26 mouse cellular contexts compared by ENCODE assay signal in the genomic region with DNA sequence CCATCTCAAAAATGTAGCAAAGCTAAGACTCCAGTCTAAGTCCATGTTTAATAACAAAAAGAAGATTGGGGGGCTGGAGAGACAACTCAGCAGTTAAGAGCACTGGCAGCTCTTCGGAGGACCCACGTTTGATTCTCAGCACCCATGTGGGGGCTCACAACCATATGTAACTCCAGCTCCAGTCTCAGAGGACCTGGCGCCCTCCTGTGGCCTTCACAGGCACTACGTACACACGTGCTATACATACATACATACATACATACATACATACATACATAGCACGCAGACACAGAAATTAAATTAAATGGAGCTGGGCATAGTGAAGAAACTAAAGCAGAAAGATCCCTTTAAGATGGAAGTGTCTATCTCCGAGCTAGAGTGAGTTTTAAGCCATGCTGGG. TPM values are rescaled to one million over a fixed set of nuclear protein-coding genes. Genes with fewer than 3 reads are reported as not detected.
DNase-seq lines count a peak whose midpoint lies in the region; ATAC-seq and TF ChIP-seq lines count a peak whose summit lies in the region.
"Had no signal": no experiment of that assay in that cellular context is flagged by ENCODE, and none has a peak within 500 bp of the region (broad histone marks: within the 10 kb centered on the region; RNA-seq: fewer than 3 reads in every experiment).

No protein-coding gene starts in this region.

- no peak overlapping the region for H3K9ac ChIP-seq in intestine, postnatal 0 days (ENCODE audit: low read depth, low read length)
- H3K9ac ChIP-seq in intestine, embryonic 16.5 days (ENCODE audit: low read depth, low read length) = no peak overlapping the region
- no peak overlapping the region for H3K9ac ChIP-seq in lung, postnatal 0 days (replicated peaks; ENCODE audit: low read depth)
- H3K9ac ChIP-seq in MEL (ENCODE audit: control insufficient read depth, low read depth, low read length, poor library complexity, severe bottlenecking) = no peak overlapping the region
- H3K9ac ChIP-seq in stomach, postnatal 0 days (ENCODE audit: low read length) = no peak overlapping the region
- H3K9ac ChIP-seq: embryonic facial prominence, embryonic 12.5 days; forebrain, postnatal 0 days; hindbrain, embryonic 14.5 days; limb, embryonic 13.5 days; midbrain, embryonic 15.5 days; neural tube, embryonic 13.5 days had no signal

- ATAC-seq in intestine, postnatal 0 days = no peak
- ATAC-seq in intestine, embryonic 16.5 days = no peak
- no peak for ATAC-seq in lung, postnatal 0 days
- no peak for ATAC-seq in stomach, postnatal 0 days (ENCODE audit: low FRiP score, low TSS enrichment)
- ATAC-seq: forebrain, postnatal 0 days; midbrain, embryonic 15.5 days had no signal

- TF ChIP-seq CTCF in intestine, postnatal 0 days (IDR thresholded peaks at IDR 0.05; ENCODE audit: low read depth) = peak; percentile 42; the same call in 1 of the 2 replicates
- peak; percentile 26 for TF ChIP-seq CTCF in lung, postnatal 0 days (IDR thresholded peaks at IDR 0.05)
- TF ChIP-seq CTCF in MEL (IDR thresholded peaks at IDR 0.05 in 2 of 3, conservative IDR thresholded peaks at IDR 0.05 in 1 of 3; ENCODE audit: control insufficient read depth in 1 of 3, insufficient read depth in 1 of 3, low read depth in 2 of 3, low read length in 3 of 3, poor library complexity in 1 of 3, severe bottlenecking in 1 of 3) = peak; percentile 20 to 40 (median 34); a peak in 3 of 6 replicates
- peak; percentile 31; the same call in 1 of the 2 replicates for TF ChIP-seq CTCF in stomach, postnatal 0 days (IDR thresholded peaks at IDR 0.05; ENCODE audit: low read depth)

- DNase-seq in lung, postnatal 0 days (ENCODE audit: low spot score) = no peak
- no peak for DNase-seq in lung, postnatal 10 days
- DNase-seq in MEL (ENCODE audit: low read depth, low spot score) = no peak
- DNase-seq in stomach, postnatal 0 days (ENCODE audit: low spot score) = no peak
- no peak for DNase-seq in gastrocnemius, postnatal 10 days
- DNase-seq: adrenal gland, adult 2 months; cerebellum, adult 2 months; cerebellum, postnatal 25 days; forebrain, postnatal 0 days; heart, postnatal 4 days; kidney, adult 9 months; kidney, postnatal 36 days; lung, adult 18-20 months; lung, postnatal 36 days; retina, postnatal 1 day; right cerebral cortex, postnatal 25 days; thymus, adult 18-20 months had no signal

- TF ChIP-seq RAD21 in MEL (IDR thresholded peaks at IDR 0.05; ENCODE audit: low read depth, low read length) = peak; percentile 13

- no peaks in the 10 kb centered on the region for H3K36me3 ChIP-seq in intestine, postnatal 0 days (ENCODE audit: control insufficient read depth, insufficient read depth)
- no peaks in the 10 kb centered on the region for H3K36me3 ChIP-seq in intestine, embryonic 16.5 days (ENCODE audit: control insufficient read depth, insufficient read depth, low read length)
- no peaks in the 10 kb centered on the region for H3K36me3 ChIP-seq in lung, postnatal 0 days (ENCODE audit: insufficient read depth, low read length)
- peaks cover 0 to 2% of the 10 kb centered on the region in 2 experiments; a peak in 1 of 4 replicates for H3K36me3 ChIP-seq in MEL (ENCODE audit: control insufficient read depth in 1 of 2, insufficient read depth in 2 of 2, low read length in 2 of 2)
- H3K36me3 ChIP-seq in stomach, postnatal 0 days (ENCODE audit: control insufficient read depth, insufficient read depth, low read length) = no peaks in the 10 kb centered on the region
- H3K36me3 ChIP-seq: embryonic facial prominence, embryonic 12.5 days; limb, embryonic 13.5 days; midbrain, embryonic 15.5 days; neural tube, embryonic 13.5 days had no signal

- no peaks in the 10 kb centered on the region for H3K27me3 ChIP-seq in intestine, postnatal 0 days (replicated peaks; ENCODE audit: control insufficient read depth, insufficient read depth, low read length)
- no peaks in the 10 kb centered on the region for H3K27me3 ChIP-seq in intestine, embryonic 16.5 days (replicated peaks; ENCODE audit: control insufficient read depth, insufficient read depth, low read length)
- H3K27me3 ChIP-seq in lung, postnatal 0 days (replicated peaks; ENCODE audit: insufficient read depth, low read length) = no peaks in the 10 kb centered on the region
- H3K27me3 ChIP-seq in MEL (ENCODE audit: control insufficient read depth in 1 of 2, insufficient read depth in 2 of 2, low read length in 2 of 2) = no peaks in the 10 kb centered on the region
- H3K27me3 ChIP-seq in stomach, postnatal 0 days (ENCODE audit: control insufficient read depth, insufficient read depth, low read length) = no peaks in the 10 kb centered on the region
- H3K27me3 ChIP-seq: CH12.LX; embryonic facial prominence, embryonic 12.5 days; limb, embryonic 13.5 days; midbrain, embryonic 15.5 days; neural tube, embryonic 13.5 days had no signal

- H3K79me2 ChIP-seq in MEL (ENCODE audit: control insufficient read depth, insufficient read depth, low read length, poor library complexity) = no peaks in the 10 kb centered on the region

- no peak for TF ChIP-seq EP300 in lung, postnatal 0 days (IDR thresholded peaks at IDR 0.05)
- no peak for TF ChIP-seq EP300 in MEL (IDR thresholded peaks at IDR 0.05; ENCODE audit: low read depth in 1 of 2, low read length in 2 of 2)
- TF ChIP-seq EP300 in stomach, postnatal 0 days (optimal IDR thresholded peaks at IDR 0.05) = no peak

- 95% methylated on average over 7 of the region's 7 CpGs for WGBS in intestine, postnatal 0 days
- WGBS in intestine, embryonic 16.5 days = 91% methylated on average over 7 of the region's 7 CpGs
- WGBS in lung, postnatal 0 days = 91% methylated on average over 7 of the region's 7 CpGs
- WGBS in stomach, postnatal 0 days = 88% methylated on average over 7 of the region's 7 CpGs

- no peak overlapping the region for H3K4me2 ChIP-seq in intestine, postnatal 0 days (replicated peaks; ENCODE audit: low read depth)
- no peak overlapping the region for H3K4me2 ChIP-seq in intestine, embryonic 16.5 days (ENCODE audit: low read depth, low read length)
- no peak overlapping the region for H3K4me2 ChIP-seq in lung, postnatal 0 days (replicated peaks; ENCODE audit: low read depth, low read length)
- H3K4me2 ChIP-seq in stomach, postnatal 0 days (replicated peaks; ENCODE audit: low read depth) = no peak overlapping the region
- H3K4me2 ChIP-seq: embryonic facial prominence, embryonic 12.5 days; hindbrain, embryonic 14.5 days; limb, embryonic 13.5 days; midbrain, embryonic 15.5 days; neural tube, embryonic 13.5 days had no signal

- 0 out of 2 replicates have a peak, but pooled peaks cover 3% of the 10 kb centered on the region for H3K9me3 ChIP-seq in intestine, postnatal 0 days (ENCODE audit: control insufficient read depth)
- peaks cover 3% of the 10 kb centered on the region; the same call in 1 of the 2 replicates for H3K9me3 ChIP-seq in intestine, embryonic 16.5 days (ENCODE audit: control insufficient read depth, low read length)
- no peaks in the 10 kb centered on the region for H3K9me3 ChIP-seq in lung, postnatal 0 days (ENCODE audit: low read length)
- H3K9me3 ChIP-seq in MEL (replicated peaks; ENCODE audit: insufficient read depth, low read length) = no peaks in the 10 kb centered on the region
- 0 out of 2 replicates have a peak, but pooled peaks cover 3% of the 10 kb centered on the region for H3K9me3 ChIP-seq in stomach, postnatal 0 days (ENCODE audit: control insufficient read depth, low read length)
- H3K9me3 ChIP-seq: midbrain, embryonic 15.5 days; neural tube, embryonic 13.5 days had no signal

- H3K4me3 ChIP-seq in intestine, postnatal 0 days (ENCODE audit: low read depth, low read length) = no peak overlapping the region
- no peak overlapping the region for H3K4me3 ChIP-seq in intestine, embryonic 16.5 days (ENCODE audit: low read length)
- no peak overlapping the region for H3K4me3 ChIP-seq in lung, postnatal 0 days (ENCODE audit: low read depth, low read length)
- no peak overlapping the region for H3K4me3 ChIP-seq in MEL (ENCODE audit: control insufficient read depth in 1 of 2, insufficient read depth in 1 of 2, low read depth in 2 of 2, low read length in 2 of 2)
- no peak overlapping the region for H3K4me3 ChIP-seq in stomach, postnatal 0 days (ENCODE audit: low read depth, low read length)
- H3K4me3 ChIP-seq: embryonic facial prominence, embryonic 12.5 days; limb, embryonic 13.5 days; midbrain, embryonic 15.5 days; myocyte; neural tube, embryonic 13.5 days had no signal

- TF ChIP-seq POLR2A in MEL (IDR thresholded peaks at IDR 0.05; ENCODE audit: control insufficient read depth in 1 of 2, insufficient read depth in 1 of 2, low read depth in 1 of 2, low read length in 2 of 2, poor library complexity in 1 of 2) = no peak

- H3K27ac ChIP-seq in intestine, postnatal 0 days (ENCODE audit: low read depth, low read length) = no peak overlapping the region
- no peak overlapping the region for H3K27ac ChIP-seq in intestine, embryonic 16.5 days (ENCODE audit: low read length)
- H3K27ac ChIP-seq in lung, postnatal 0 days (ENCODE audit: low read length) = no peak overlapping the region
- H3K27ac ChIP-seq in MEL (ENCODE audit: control insufficient read depth, low read depth, low read length) = no peak overlapping the region
- no peak overlapping the region for H3K27ac ChIP-seq in stomach, postnatal 0 days (replicated peaks)
- H3K27ac ChIP-seq: embryonic facial prominence, embryonic 12.5 days; hindbrain, embryonic 14.5 days; limb, embryonic 13.5 days; midbrain, embryonic 15.5 days; neural tube, embryonic 13.5 days had no signal

- H3K4me1 ChIP-seq in intestine, postnatal 0 days (replicated peaks; ENCODE audit: control insufficient read depth, insufficient read depth, low read length) = no peaks in the 10 kb centered on the region
- no peaks in the 10 kb centered on the region for H3K4me1 ChIP-seq in intestine, embryonic 16.5 days (ENCODE audit: control insufficient read depth, insufficient read depth, low read length)
- H3K4me1 ChIP-seq in lung, postnatal 0 days (ENCODE audit: insufficient read depth, low read depth, low read length) = no peaks in the 10 kb centered on the region
- H3K4me1 ChIP-seq in MEL (ENCODE audit: control insufficient read depth in 1 of 2, insufficient read depth in 2 of 2, low read length in 2 of 2) = 0 out of 4 replicates have a peak, but pooled peaks cover 0 to 3% of the 10 kb centered on the region in 2 experiments
- no peaks in the 10 kb centered on the region for H3K4me1 ChIP-seq in stomach, postnatal 0 days (replicated peaks; ENCODE audit: control insufficient read depth, insufficient read depth)
- H3K4me1 ChIP-seq: embryonic facial prominence, embryonic 12.5 days; limb, embryonic 13.5 days; midbrain, embryonic 15.5 days; neural tube, embryonic 13.5 days had no signal

RNA-seq across cellular contexts. Expression of gene Pim1, which starts 7.9 kb away (rescaled TPM):
- 16.8 and 18.9 TPM in 2 replicates for polyA plus RNA-seq in intestine, postnatal 0 days (2015; fragmentation: Nextera tagmentation; extraction: Ambion mirVana)
- 11.8 and 12.8 TPM in 2 replicates for polyA plus RNA-seq in intestine, embryonic 16.5 days (2015; fragmentation: Nextera tagmentation; extraction: Ambion mirVana)
- polyA plus RNA-seq in lung, postnatal 0 days (2015; fragmentation: Nextera tagmentation; extraction: Ambion mirVana) = 30.0 and 49.5 TPM in 2 replicates
- 27.8 and 30.6 TPM in 2 replicates for total RNA-seq in MEL (2012; rRNA removed)
- 10 to 100 TPM in 1 of 2 experiments, not detected in 1; 52.1 TPM for polyA plus RNA-seq in MEL (2012; ENCODE audit: insufficient read depth in 1 of 2, insufficient read length in 2 of 2, low read depth in 1 of 2, low replicate concordance in 2 of 2, missing spikeins in 1 of 2)
- 28.6 and 32.8 TPM in 2 replicates for polyA plus RNA-seq in stomach, postnatal 0 days (2015; fragmentation: Nextera tagmentation; extraction: Ambion mirVana)
- total RNA-seq in gastrocnemius, postnatal 10 days (2021) = 10 to 100 TPM; 15.0 to 23.3 TPM
